Mouse (Mus musculus) liver, embryonic 14.5 days (tissue): Measurements from ENCODE around the gene Hoxb2. TPM values are rescaled to one million over a fixed set of nuclear protein-coding genes. Genes with fewer than 3 reads are reported as not detected.

Source experiments
- ATAC-seq: fragments of 200-750 bp; cut with Nextera tagmentation; 2 replicates; pipeline ENCODE4 v1.8.0; 2017; ENCODE audit warnings: moderate number of reproducible peaks, mild to moderate bottlenecking, moderate library complexity; ENCODE audit not compliant: insufficient read depth
- DNase-seq, 3 experiments: peaks; one replicate each; pipeline ENCODE4 v3.0.0-alpha.2; 2012 to 2013; ENCODE audit warnings: low read depth in 3 of 3, low spot score in 3 of 3
- H3K27ac ChIP-seq: fragments of 300-500 bp; sonication (generic); 2 replicates; pipeline ENCODE4 v1.5.1; 2014; ENCODE audit warnings: moderate library complexity, mild to moderate bottlenecking, control low read depth, inconsistent platforms
- H3K27me3 ChIP-seq: fragments of 300-500 bp; sonication (generic); 2 replicates; pipeline ENCODE4 v1.6.1; 2014; ENCODE audit warnings: mild to moderate bottlenecking, low read length, moderate library complexity; ENCODE audit not compliant: control insufficient read depth, insufficient read depth
- H3K36me3 ChIP-seq: fragments of 300-500 bp; sonication (generic); replicated peaks from 2 replicates; pipeline ENCODE4 v1.6.1; 2014; ENCODE audit warnings: low read depth; ENCODE audit not compliant: control insufficient read depth, insufficient read depth
- H3K4me1 ChIP-seq, 2 experiments: fragments of 200-500 bp in 1 of 2; fragments of 300-500 bp in 1 of 2; sonication (generic) in 1 of 2; replicated peaks; 2 replicates each; pipeline ENCODE4 v1.6.1; 2012 to 2014; ENCODE audit warnings: antibody characterized with exemption in 1 of 2, inconsistent platforms in 1 of 2, low read length in 1 of 2; ENCODE audit not compliant: control insufficient read depth in 2 of 2, insufficient read depth in 2 of 2
- H3K4me2 ChIP-seq: fragments of 300-500 bp; sonication (generic); 2 replicates; pipeline ENCODE4 v1.6.1; 2014; ENCODE audit warnings: low read depth, mild to moderate bottlenecking, control low read depth, moderate library complexity
- H3K4me3 ChIP-seq, 2 experiments: fragments of 200-500 bp in 1 of 2; fragments of 300-500 bp in 1 of 2; sonication (generic) in 1 of 2; 2 replicates each; pipeline ENCODE4 v1.5.1; 2012 to 2014; ENCODE audit warnings: low read depth in 2 of 2, low read length in 2 of 2, mild to moderate bottlenecking in 2 of 2, control low read depth in 1 of 2, inconsistent platforms in 1 of 2, moderate library complexity in 1 of 2; ENCODE audit not compliant: insufficient read depth in 1 of 2
- H3K9ac ChIP-seq: fragments of 300-500 bp; sonication (generic); replicated peaks from 2 replicates; pipeline ENCODE4 v1.6.1; 2014; ENCODE audit warnings: mild to moderate bottlenecking, control low read depth, moderate library complexity
- H3K9me3 ChIP-seq: fragments of 300-500 bp; sonication (generic); 2 replicates; pipeline ENCODE4 v1.6.1; 2016; ENCODE audit warnings: low read length, mixed read lengths; ENCODE audit not compliant: control insufficient read depth
- CTCF ChIP-seq: IDR thresholded peaks from 2 replicates; pipeline ENCODE4 v1.5.1; 2016; ENCODE audit warnings: antibody characterized with exemption, low read depth, control low read depth
- EP300 ChIP-seq: IDR thresholded peaks from 2 replicates; pipeline ENCODE4 v1.6.1; 2016; ENCODE audit warnings: antibody characterized with exemption, low read depth
- WGBS: fragments of 180-500 bp; shearing (Covaris S2); extraction: QIAGEN DNeasy Blood & Tissue Kit; methylation state at CpG from one replicate; pipeline ENCODE4 v1.1.7; 2014; ENCODE audit not compliant: insufficient replicate concordance; 5-methylcytosine and 5-hydroxymethylcytosine counted together
- polyA plus RNA-seq, 2 experiments: library from polyadenylated mRNA; depleted of rRNA in 1 of 2; stranded (reverse) in 1 of 2; unstranded in 1 of 2; fragments of >200 nt; fragmentation: Nextera tagmentation in 1 of 2; extraction: Ambion mirVana in 1 of 2; gene quantifications; 2 replicates each; pipeline versions ENCODE4 v1.2.1 to v1.2.3; 2012 to 2014

Hoxb2 gene
- polyA plus RNA-seq, 2 experiments, result 0.51 to 1.1 TPM

DNA sequence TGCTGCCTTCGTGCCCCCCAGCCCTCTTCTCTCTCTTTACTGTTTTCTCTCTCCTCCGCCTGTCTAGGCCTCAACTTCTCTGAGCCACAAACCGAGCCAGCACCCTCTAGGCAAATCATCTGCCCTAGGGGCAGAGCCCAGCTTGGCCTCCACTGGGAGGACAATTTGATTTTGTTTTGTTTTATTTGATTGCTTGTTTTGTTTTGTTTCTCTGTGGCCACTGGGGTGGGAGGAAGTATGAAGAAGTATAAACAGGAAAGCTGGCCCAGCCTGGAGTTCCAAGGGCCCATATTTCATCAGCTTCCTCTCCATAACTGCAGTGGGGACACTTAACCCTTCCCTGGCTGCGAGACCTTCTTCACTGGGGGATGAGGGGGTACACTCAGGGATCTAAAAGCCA is 41.0 kb upstream of the Hoxb2 start:
- Histone ChIP-seq H3K9me3 (no peaks in the 10 kb centered on the region), H3K4me3 (no peak overlapping the region), H3K27ac (no peak overlapping the region), H3K9ac (no peak overlapping the region), H3K36me3 (no peaks in the 10 kb centered on the region), H3K4me2 (no peak overlapping the region), H3K4me1 (no peaks in the 10 kb centered on the region), H3K27me3 (peaks cover 95% of the 10 kb centered on the region)
- whole genome bisulfite sequencing, result 18% methylated on average over 4 of the region's 4 CpGs
- no peak for TF ChIP-seq EP300
- no peak for ATAC-seq
- no peak for DNase-seq

- no peaks in the 10 kb centered on the region for H3K36me3 ChIP-seq
- H3K27me3 ChIP-seq, result peaks cover 95% of the 10 kb centered on the region
- H3K4me2 ChIP-seq, result no peak overlapping the region; the same call in 1 of the 2 replicates
- 24% methylated on average over 20 of the region's 20 CpGs for WGBS
- H3K4me1 ChIP-seq, result no peaks in the 10 kb centered on the region
- H3K27ac ChIP-seq, result no peak overlapping the region
- no peak overlapping the region for H3K4me3 ChIP-seq
- no peak for ATAC-seq
- H3K9me3 ChIP-seq, result no peaks in the 10 kb centered on the region
- no peak for DNase-seq
- TF ChIP-seq CTCF (no peak), EP300 (no peak)
- no peak overlapping the region for H3K9ac ChIP-seq
Measured at GRCm38 (mm10) chr11:96310183-96310938, 40.0 kb upstream of the Hoxb2 start.

GRCm38 (mm10) chr11:96311097-96311496 is 39.2 kb upstream of the Hoxb2 start:
- 10% methylated on average over 6 of the region's 6 CpGs for WGBS
- H3K27me3 ChIP-seq, result peaks cover 95% of the 10 kb centered on the region
- no peak for TF ChIP-seq CTCF
- TF ChIP-seq EP300, result no peak
- no peak overlapping the region for H3K9ac ChIP-seq
- H3K4me1 ChIP-seq, result no peaks in the 10 kb centered on the region
- H3K9me3 ChIP-seq, result no peaks in the 10 kb centered on the region
- no peak for DNase-seq
- H3K36me3 ChIP-seq, result no peaks in the 10 kb centered on the region
- no peak overlapping the region for H3K27ac ChIP-seq
- no peak for ATAC-seq
- H3K4me2 ChIP-seq, result peak overlapping the region; percentile 37
- H3K4me3 ChIP-seq, result peak overlapping the region in 1 of 2 experiments; percentile 26; a peak in 2 of 4 replicates

- peak in 1 of 3 experiments; percentile 16 for DNase-seq
- Histone ChIP-seq H3K4me1 (no peaks in the 10 kb centered on the region), H3K9me3 (no peaks in the 10 kb centered on the region), H3K36me3 (no peaks in the 10 kb centered on the region), H3K27ac (no peak overlapping the region), H3K9ac (no peak overlapping the region), H3K4me3 (peak overlapping the region in 1 of 2 experiments; percentile 26; a peak in 3 of 4 replicates), H3K4me2 (peak overlapping the region; percentile 37), H3K27me3 (peaks cover 95% of the 10 kb centered on the region)
- 3% methylated on average over 31 of the region's 31 CpGs for WGBS
- TF ChIP-seq EP300 (no peak), CTCF (peak; percentile 66)
- no peak for ATAC-seq
Measured at GRCm38 (mm10) chr11:96311520-96312417, 38.6 kb upstream of the Hoxb2 start.

DNA sequence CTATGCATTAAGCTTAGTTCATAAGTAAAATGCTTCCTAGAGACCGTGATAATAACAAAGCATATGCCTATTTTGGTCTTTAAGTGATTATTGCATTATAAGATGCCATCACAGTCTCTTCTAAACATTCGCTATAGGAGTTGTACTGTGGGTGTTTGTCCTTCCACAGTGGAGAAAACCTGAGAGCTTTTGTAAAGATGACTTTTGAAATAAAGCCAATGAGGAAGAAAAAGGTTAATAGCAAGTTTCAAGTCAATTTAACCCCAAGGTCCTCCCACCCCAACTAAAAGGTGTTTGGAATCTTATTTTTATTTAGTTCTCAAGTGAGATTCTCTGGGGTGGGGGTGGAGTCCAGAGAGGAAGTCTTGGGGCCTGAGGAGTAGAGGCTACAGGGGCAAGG is 37.2 kb upstream of the Hoxb2 start:
- Histone ChIP-seq H3K4me2 (no peak overlapping the region), H3K4me3 (no peak overlapping the region), H3K27ac (no peak overlapping the region), H3K9ac (no peak overlapping the region), H3K27me3 (peaks cover 98% of the 10 kb centered on the region), H3K9me3 (no peaks in the 10 kb centered on the region), H3K36me3 (no peaks in the 10 kb centered on the region), H3K4me1 (no peaks in the 10 kb centered on the region)
- ATAC-seq (no peak), DNase-seq (no peak)
- TF ChIP-seq CTCF (no peak), EP300 (no peak)
- WGBS, result 30% methylated on average over 2 of the region's 2 CpGs
